Mouse (Mus musculus): ENCODE results near the gene Xkr8. TPM values are rescaled to one million over a fixed set of nuclear protein-coding genes. Genes with fewer than 3 reads are reported as not detected.
"Not testable (repeated sequence)": the region's sequence is repeated elsewhere in the genome, so short reads cannot be mapped to it uniquely, and the experiment has no call there.

The Xkr8 gene
- polyA plus RNA-seq, 1 experiment from 2014 or later: 3.8 TPM

- Histone ChIP-seq H3K27ac (no peak within 1 kb of the TSS), H3K27me3 (replicated peaks) (no peaks in the 10 kb centered on the region), H3K4me3 (replicated peaks) (peak within 1 kb of the TSS; percentile 43), H3K4me2 (peak within 1 kb of the TSS; percentile 93), H3K9ac (peak within 1 kb of the TSS; percentile 14; the same call in 1 of the 2 replicates), H3K4me1 (0 out of 2 replicates have a peak, but pooled peaks cover 3% of the 10 kb centered on the region), H3K9me3 (no peaks in the 10 kb centered on the region), H3K36me3 (no peaks in the 10 kb centered on the region)
- under 1% methylated on average over 22 of the region's 22 CpGs for WGBS
- peak; percentile 79 for ATAC-seq (ENCODE audit: insufficient read depth, low FRiP score, low read depth)
Measured at GRCm38 (mm10) chr4:132756974-132757373, 24.6 kb upstream of the Xkr8 start, which contains the start of gene Smpdl3b. Smpdl3b (minus strand) TSS chr4:132757252.

GRCm38 (mm10) chr4:132752992-132753391 lies 20.6 kb upstream of the Xkr8 start:
- Histone ChIP-seq H3K9me3 (no peaks in the 10 kb centered on the region), H3K9ac (no peak overlapping the region), H3K4me1 (0 out of 2 replicates have a peak, but pooled peaks cover 3% of the 10 kb centered on the region), H3K36me3 (no peaks in the 10 kb centered on the region), H3K4me2 (no peak overlapping the region), H3K4me3 (replicated peaks) (no peak overlapping the region), H3K27ac (no peak overlapping the region), H3K27me3 (replicated peaks) (no peaks in the 10 kb centered on the region)
- no peak for ATAC-seq (ENCODE audit: insufficient read depth, low FRiP score, low read depth)
- WGBS: 74% methylated on average over 6 of the region's 6 CpGs

- no peak for ATAC-seq (ENCODE audit: insufficient read depth, low FRiP score, low read depth)
Measured at GRCm38 (mm10) chr4:132749258-132749982, 17.1 kb upstream of the Xkr8 start.

GRCm38 (mm10) chr4:132748778-132749177 lies 16.4 kb upstream of the Xkr8 start:
- ATAC-seq (ENCODE audit: insufficient read depth, low FRiP score, low read depth): no peak

More at GRCm38 (mm10) chr4:132749258-132749982, 17.1 kb upstream of the Xkr8 start:
- Histone ChIP-seq H3K27me3 (replicated peaks) (no peaks in the 10 kb centered on the region), H3K36me3 (no peaks in the 10 kb centered on the region), H3K4me1 (no peaks in the 10 kb centered on the region), H3K4me3 (replicated peaks) (no peak overlapping the region), H3K4me2 (no peak overlapping the region), H3K27ac (no peak overlapping the region), H3K9me3 (no peaks in the 10 kb centered on the region), H3K9ac (no peak overlapping the region)
- 77% methylated on average over 6 of the region's 6 CpGs for WGBS

GRCm38 (mm10) chr4:132747664-132748259 lies 15.4 kb upstream of the Xkr8 start:
- WGBS: 40% methylated on average over 9 of the region's 9 CpGs
- Histone ChIP-seq H3K9ac (no peak overlapping the region), H3K27me3 (replicated peaks) (no peaks in the 10 kb centered on the region), H3K4me2 (peak overlapping the region; percentile 22), H3K4me3 (replicated peaks) (0 out of 2 replicates have a peak overlapping the region, but pooled peaks have one; percentile 8), H3K4me1 (0 out of 2 replicates have a peak, but pooled peaks cover 8% of the 10 kb centered on the region), H3K36me3 (no peaks in the 10 kb centered on the region), H3K9me3 (no peaks in the 10 kb centered on the region), H3K27ac (peak overlapping the region; percentile 0)
- peak; percentile 20; the same call in 1 of the 2 replicates for ATAC-seq (ENCODE audit: insufficient read depth, low FRiP score, low read depth)

More at GRCm38 (mm10) chr4:132748778-132749177, 16.4 kb upstream of the Xkr8 start:
- Histone ChIP-seq H3K4me2 (no peak overlapping the region), H3K9ac (no peak overlapping the region), H3K4me3 (replicated peaks) (no peak overlapping the region), H3K9me3 (no peaks in the 10 kb centered on the region), H3K36me3 (no peaks in the 10 kb centered on the region), H3K4me1 (0 out of 2 replicates have a peak, but pooled peaks cover 5% of the 10 kb centered on the region), H3K27ac (no peak overlapping the region), H3K27me3 (replicated peaks) (no peaks in the 10 kb centered on the region)
- WGBS: 89% methylated on average over 4 of the region's 4 CpGs

GRCm38 (mm10) chr4:132746911-132747517 lies 14.7 kb upstream of the Xkr8 start:
- no peaks in the 10 kb centered on the region for H3K9me3 ChIP-seq
- WGBS: 82% methylated on average over 9 of the region's 9 CpGs
- H3K36me3 ChIP-seq: no peaks in the 10 kb centered on the region
- H3K9ac ChIP-seq: no peak overlapping the region
- H3K27me3 ChIP-seq (replicated peaks): no peaks in the 10 kb centered on the region
- H3K4me2 ChIP-seq: no peak overlapping the region
- H3K4me3 ChIP-seq (replicated peaks): no peak overlapping the region
- no peak for ATAC-seq (ENCODE audit: insufficient read depth, low FRiP score, low read depth)
- peak overlapping the region; percentile 0; the same call in 1 of the 2 replicates for H3K27ac ChIP-seq
- H3K4me1 ChIP-seq: 0 out of 2 replicates have a peak, but pooled peaks cover 8% of the 10 kb centered on the region

- 69% methylated on average over 11 of the region's 11 CpGs for WGBS
- no peak for ATAC-seq (ENCODE audit: insufficient read depth, low FRiP score, low read depth)
Measured at GRCm38 (mm10) chr4:132743992-132744911, 11.9 kb upstream of the Xkr8 start.

GRCm38 (mm10) chr4:132741491-132741890 lies 9.1 kb upstream of the Xkr8 start:
- no peaks in the 10 kb centered on the region for H3K27me3 ChIP-seq (replicated peaks)
- WGBS: 86% methylated on average over 7 of the region's 7 CpGs
- no peak overlapping the region for H3K4me2 ChIP-seq

More at GRCm38 (mm10) chr4:132743992-132744911, 11.9 kb upstream of the Xkr8 start:
- H3K27ac ChIP-seq: no peak overlapping the region
- no peak overlapping the region for H3K9ac ChIP-seq
- no peak overlapping the region for H3K4me3 ChIP-seq (replicated peaks)
- H3K4me1 ChIP-seq: 0 out of 2 replicates have a peak, but pooled peaks cover 8% of the 10 kb centered on the region
- H3K36me3 ChIP-seq: no peaks in the 10 kb centered on the region
- no peaks in the 10 kb centered on the region for H3K9me3 ChIP-seq
- H3K27me3 ChIP-seq (replicated peaks): no peaks in the 10 kb centered on the region
- H3K4me2 ChIP-seq: no peak overlapping the region

GRCm38 (mm10) chr4:132737154-132737553 lies 4.8 kb upstream of the Xkr8 start:
- H3K36me3 ChIP-seq; H3K9me3 ChIP-seq; H3K4me1 ChIP-seq; H3K4me3 ChIP-seq (replicated peaks); H3K27ac ChIP-seq; H3K4me2 ChIP-seq; H3K9ac ChIP-seq; H3K27me3 ChIP-seq (replicated peaks); ATAC-seq (ENCODE audit: insufficient read depth, low FRiP score, low read depth): not testable (repeated sequence)
- 89% methylated on average over 9 of the region's 9 CpGs for WGBS

More at GRCm38 (mm10) chr4:132741491-132741890, 9.1 kb upstream of the Xkr8 start:
- H3K9ac ChIP-seq: no peak overlapping the region
- H3K36me3 ChIP-seq: no peaks in the 10 kb centered on the region
- H3K27ac ChIP-seq: no peak overlapping the region
- ATAC-seq (ENCODE audit: insufficient read depth, low FRiP score, low read depth): no peak
- H3K9me3 ChIP-seq: no peaks in the 10 kb centered on the region
- 0 out of 2 replicates have a peak, but pooled peaks cover 8% of the 10 kb centered on the region for H3K4me1 ChIP-seq
- H3K4me3 ChIP-seq (replicated peaks): no peak overlapping the region

GRCm38 (mm10) chr4:132735894-132736293 lies 3.5 kb upstream of the Xkr8 start:
- no peak overlapping the region for H3K4me3 ChIP-seq (replicated peaks)
- no peaks in the 10 kb centered on the region for H3K36me3 ChIP-seq
- no peaks in the 10 kb centered on the region for H3K9me3 ChIP-seq
- H3K4me1 ChIP-seq: peaks cover 8% of the 10 kb centered on the region; the same call in 1 of the 2 replicates
- no peak overlapping the region for H3K27ac ChIP-seq
- ATAC-seq (ENCODE audit: insufficient read depth, low FRiP score, low read depth): no peak
- 50% methylated on average over 3 of the region's 3 CpGs for WGBS
- no peak overlapping the region for H3K9ac ChIP-seq
- no peak overlapping the region for H3K4me2 ChIP-seq
- H3K27me3 ChIP-seq (replicated peaks): no peaks in the 10 kb centered on the region

- Histone ChIP-seq H3K36me3 (no peaks in the 10 kb centered on the region), H3K9ac (no peak overlapping the region), H3K4me2 (no peak overlapping the region), H3K4me3 (replicated peaks) (no peak overlapping the region), H3K27me3 (replicated peaks) (no peaks in the 10 kb centered on the region), H3K9me3 (no peaks in the 10 kb centered on the region), H3K4me1 (peaks cover 8% of the 10 kb centered on the region; the same call in 1 of the 2 replicates), H3K27ac (no peak overlapping the region)
- 82% methylated on average over 2 of the region's 2 CpGs for WGBS
- ATAC-seq (ENCODE audit: insufficient read depth, low FRiP score, low read depth): no peak
Measured at GRCm38 (mm10) chr4:132735389-132735788, 3.0 kb upstream of the Xkr8 start.
